Mouse (Mus musculus): ENCODE measurements around the gene Cntn4. TPM values are rescaled to one million over a fixed set of nuclear protein-coding genes. Genes with fewer than 3 reads are reported as not detected.

Cntn4 gene
- polyA plus RNA-seq, 1 experiment from 2014 or later: not detected

DNA sequence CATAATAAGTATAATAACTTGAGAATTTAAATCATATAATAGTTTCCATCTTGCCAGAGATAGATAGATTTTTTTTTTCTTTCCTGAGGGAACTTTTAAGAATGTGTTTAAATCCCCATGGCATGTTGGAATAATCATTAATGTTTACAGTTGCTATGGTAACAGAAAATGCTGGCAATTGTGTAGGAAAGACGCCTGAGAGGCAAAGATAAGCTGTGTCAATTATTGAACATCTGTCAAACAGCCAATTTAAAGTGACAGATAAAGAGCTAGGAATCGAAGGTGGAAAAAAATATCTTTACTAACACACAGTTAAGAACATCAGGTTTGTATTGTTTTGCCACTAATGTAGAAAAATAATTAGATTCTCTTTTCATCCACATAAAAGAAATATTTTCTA lies 788.3 kb downstream of the Cntn4 start:
- ATAC-seq (ENCODE audit: insufficient read depth): no peak
- no peak overlapping the region for H3K4me3 ChIP-seq (replicated peaks)
- no peak overlapping the region for H3K4me2 ChIP-seq
- H3K9me3 ChIP-seq (replicated peaks): no peaks in the 10 kb centered on the region
- 16% methylated on average over 2 of the region's 2 CpGs for WGBS (ENCODE audit: insufficient replicate concordance)
- no peaks in the 10 kb centered on the region for H3K27me3 ChIP-seq
- no peak overlapping the region for H3K9ac ChIP-seq
- no peak overlapping the region for H3K27ac ChIP-seq (replicated peaks)
- H3K4me1 ChIP-seq (replicated peaks): no peaks in the 10 kb centered on the region
- no peaks in the 10 kb centered on the region for H3K36me3 ChIP-seq (replicated peaks)

DNA sequence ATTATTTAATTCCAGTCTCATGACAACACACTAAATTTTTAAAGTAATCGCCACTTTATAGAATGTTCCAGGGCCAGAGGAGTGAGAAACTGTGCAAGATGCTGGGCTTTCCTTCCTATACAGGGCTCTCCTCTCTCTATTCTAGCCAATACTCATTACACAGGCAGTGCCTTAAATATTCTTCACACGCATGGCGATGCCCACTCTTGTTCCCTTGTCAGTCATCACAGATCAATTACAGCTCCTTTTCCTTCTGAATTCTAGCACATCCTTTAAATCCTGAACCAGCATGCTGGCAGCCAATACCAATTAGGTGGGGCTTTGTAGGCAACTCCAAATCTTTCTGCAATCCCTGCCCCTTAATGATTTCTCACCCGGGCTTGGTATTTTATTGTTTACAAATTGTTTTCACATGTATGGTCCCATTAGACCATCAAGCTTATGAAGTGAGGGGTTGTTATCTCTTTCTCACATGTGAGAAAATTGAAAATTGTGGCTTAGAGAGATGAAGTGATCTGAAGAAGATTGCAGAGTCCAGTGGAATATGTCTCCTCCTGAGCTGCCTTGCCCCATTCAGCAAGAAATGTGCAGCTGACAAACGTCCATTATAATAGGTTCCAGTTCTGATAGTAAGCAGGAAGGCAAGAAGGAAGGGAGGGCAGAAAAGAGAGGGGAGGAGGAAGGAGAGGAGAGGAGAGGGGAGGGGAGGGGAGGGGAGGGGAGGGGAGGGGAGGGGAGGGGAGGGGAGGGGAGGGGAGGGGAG lies 789.0 kb downstream of the Cntn4 start:
- no peak overlapping the region for H3K9ac ChIP-seq
- WGBS (ENCODE audit: insufficient replicate concordance): 59% methylated on average over 5 of the region's 5 CpGs
- H3K9me3 ChIP-seq (replicated peaks): no peaks in the 10 kb centered on the region
- no peaks in the 10 kb centered on the region for H3K4me1 ChIP-seq (replicated peaks)
- no peak overlapping the region for H3K27ac ChIP-seq (replicated peaks)
- no peaks in the 10 kb centered on the region for H3K27me3 ChIP-seq
- H3K36me3 ChIP-seq (replicated peaks): no peaks in the 10 kb centered on the region
- ATAC-seq (ENCODE audit: insufficient read depth): no peak
- no peak overlapping the region for H3K4me2 ChIP-seq
- H3K4me3 ChIP-seq (replicated peaks): no peak overlapping the region

- Histone ChIP-seq H3K4me3 (replicated peaks) (no peak overlapping the region), H3K4me1 (replicated peaks) (no peaks in the 10 kb centered on the region), H3K9ac (no peak overlapping the region), H3K27ac (replicated peaks) (no peak overlapping the region), H3K4me2 (no peak overlapping the region), H3K36me3 (replicated peaks) (no peaks in the 10 kb centered on the region), H3K27me3 (no peaks in the 10 kb centered on the region), H3K9me3 (replicated peaks) (no peaks in the 10 kb centered on the region)
- no peak for ATAC-seq (ENCODE audit: insufficient read depth)
- WGBS (ENCODE audit: insufficient replicate concordance): 42% methylated on average over 2 of the region's 2 CpGs
These were observed 794.6 kb downstream of the Cntn4 start for GRCm38 (mm10) chr6:106471840-106472608.

GRCm38 (mm10) chr6:106473871-106474270 lies 796.4 kb downstream of the Cntn4 start:
- no peak overlapping the region for H3K9ac ChIP-seq
- no peaks in the 10 kb centered on the region for H3K36me3 ChIP-seq (replicated peaks)
- no peak overlapping the region for H3K4me3 ChIP-seq (replicated peaks)
- H3K27ac ChIP-seq (replicated peaks): no peak overlapping the region
- no peaks in the 10 kb centered on the region for H3K27me3 ChIP-seq
- H3K4me1 ChIP-seq (replicated peaks): no peaks in the 10 kb centered on the region
- H3K4me2 ChIP-seq: no peak overlapping the region
- WGBS (ENCODE audit: insufficient replicate concordance): 68% methylated on average over 2 of the region's 2 CpGs
- no peaks in the 10 kb centered on the region for H3K9me3 ChIP-seq (replicated peaks)
- ATAC-seq (ENCODE audit: insufficient read depth): no peak

GRCm38 (mm10) chr6:106481533-106481932 lies 804.1 kb downstream of the Cntn4 start:
- Histone ChIP-seq H3K9ac (no peak overlapping the region), H3K4me3 (replicated peaks) (no peak overlapping the region), H3K36me3 (replicated peaks) (no peaks in the 10 kb centered on the region), H3K4me1 (replicated peaks) (no peaks in the 10 kb centered on the region), H3K4me2 (no peak overlapping the region), H3K9me3 (replicated peaks) (no peaks in the 10 kb centered on the region), H3K27ac (replicated peaks) (no peak overlapping the region), H3K27me3 (no peaks in the 10 kb centered on the region)
- WGBS (ENCODE audit: insufficient replicate concordance): 61% methylated on average over 1 of the region's 1 CpGs
- no peak for ATAC-seq (ENCODE audit: insufficient read depth)

GRCm38 (mm10) chr6:106496303-106496702 lies 818.8 kb downstream of the Cntn4 start:
- no peaks in the 10 kb centered on the region for H3K9me3 ChIP-seq (replicated peaks)
- H3K4me2 ChIP-seq: no peak overlapping the region
- no peak for ATAC-seq (ENCODE audit: insufficient read depth)
- no peaks in the 10 kb centered on the region for H3K27me3 ChIP-seq
- H3K36me3 ChIP-seq (replicated peaks): no peaks in the 10 kb centered on the region
- H3K4me1 ChIP-seq (replicated peaks): no peaks in the 10 kb centered on the region
- 59% methylated on average over 3 of the region's 3 CpGs for WGBS (ENCODE audit: insufficient replicate concordance)
- no peak overlapping the region for H3K9ac ChIP-seq
- H3K4me3 ChIP-seq (replicated peaks): no peak overlapping the region
- H3K27ac ChIP-seq (replicated peaks): no peak overlapping the region

GRCm38 (mm10) chr6:106499166-106499565 lies 821.7 kb downstream of the Cntn4 start:
- Histone ChIP-seq H3K27me3 (no peaks in the 10 kb centered on the region), H3K4me1 (replicated peaks) (no peaks in the 10 kb centered on the region), H3K36me3 (replicated peaks) (no peaks in the 10 kb centered on the region), H3K4me3 (replicated peaks) (no peak overlapping the region), H3K9me3 (replicated peaks) (no peaks in the 10 kb centered on the region), H3K9ac (no peak overlapping the region), H3K4me2 (no peak overlapping the region), H3K27ac (replicated peaks) (no peak overlapping the region)
- ATAC-seq (ENCODE audit: insufficient read depth): no peak
- 67% methylated on average over 3 of the region's 3 CpGs for WGBS (ENCODE audit: insufficient replicate concordance)

DNA sequence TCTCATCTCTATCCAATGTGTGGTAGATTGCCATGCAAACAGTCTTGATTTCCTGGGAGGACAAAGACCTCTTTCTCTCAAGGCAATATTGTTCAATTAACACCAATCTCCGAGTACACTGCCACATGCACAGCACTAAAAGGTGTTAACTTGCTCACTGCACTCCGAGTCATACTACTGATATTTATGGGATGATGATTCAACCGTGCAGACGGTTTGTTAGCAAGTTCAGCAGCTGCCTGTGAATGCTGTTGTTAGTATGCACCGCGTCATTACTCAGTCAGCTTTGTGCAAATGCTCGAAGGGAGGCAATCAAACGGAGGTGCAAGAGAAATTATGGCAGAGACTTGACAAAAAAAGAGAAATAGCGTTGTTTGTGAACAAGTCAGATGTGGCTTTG lies 826.5 kb downstream of the Cntn4 start:
- Histone ChIP-seq H3K4me2 (no peak overlapping the region), H3K4me1 (replicated peaks) (no peaks in the 10 kb centered on the region), H3K27me3 (no peaks in the 10 kb centered on the region), H3K36me3 (replicated peaks) (no peaks in the 10 kb centered on the region), H3K9me3 (replicated peaks) (no peaks in the 10 kb centered on the region), H3K27ac (replicated peaks) (no peak overlapping the region), H3K9ac (no peak overlapping the region), H3K4me3 (replicated peaks) (no peak overlapping the region)
- ATAC-seq (ENCODE audit: insufficient read depth): no peak
- 64% methylated on average over 9 of the region's 9 CpGs for WGBS (ENCODE audit: insufficient replicate concordance)

DNA sequence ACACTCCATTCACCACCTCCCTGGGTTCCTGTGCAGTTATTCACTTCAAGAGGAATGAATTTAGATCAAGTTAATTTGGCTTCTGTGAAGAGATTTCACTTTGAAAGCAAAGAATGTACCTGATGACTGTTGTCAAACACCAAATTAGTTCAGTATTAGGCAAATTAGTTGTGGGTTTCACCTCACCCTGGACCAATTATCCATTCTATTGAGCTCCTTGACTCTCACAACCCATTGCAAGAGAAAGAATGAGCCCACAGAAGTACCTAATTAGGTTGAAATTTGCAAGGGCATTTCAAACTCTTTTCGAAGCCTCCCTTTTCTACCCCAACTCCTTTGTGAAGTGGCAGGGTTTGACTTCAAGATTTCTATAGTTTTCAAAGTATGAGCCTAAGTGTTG lies 842.9 kb downstream of the Cntn4 start:
- no peak overlapping the region for H3K9ac ChIP-seq
- no peaks in the 10 kb centered on the region for H3K9me3 ChIP-seq (replicated peaks)
- no peak for ATAC-seq (ENCODE audit: insufficient read depth)
- H3K27ac ChIP-seq (replicated peaks): no peak overlapping the region
- H3K4me1 ChIP-seq (replicated peaks): no peaks in the 10 kb centered on the region
- no peaks in the 10 kb centered on the region for H3K27me3 ChIP-seq
- 36% methylated on average over 1 of the region's 1 CpGs for WGBS (ENCODE audit: insufficient replicate concordance)
- H3K36me3 ChIP-seq (replicated peaks): no peaks in the 10 kb centered on the region
- no peak overlapping the region for H3K4me3 ChIP-seq (replicated peaks)
- H3K4me2 ChIP-seq: no peak overlapping the region

GRCm38 (mm10) chr6:106543500-106543899 lies 866.0 kb downstream of the Cntn4 start:
- Histone ChIP-seq H3K36me3 (replicated peaks) (no peaks in the 10 kb centered on the region), H3K4me2 (no peak overlapping the region), H3K9ac (no peak overlapping the region), H3K9me3 (replicated peaks) (no peaks in the 10 kb centered on the region), H3K4me1 (replicated peaks) (no peaks in the 10 kb centered on the region), H3K27me3 (no peaks in the 10 kb centered on the region), H3K27ac (replicated peaks) (no peak overlapping the region), H3K4me3 (replicated peaks) (no peak overlapping the region)
- no peak for ATAC-seq (ENCODE audit: insufficient read depth)

GRCm38 (mm10) chr6:106561649-106562048 lies 884.2 kb downstream of the Cntn4 start:
- WGBS (ENCODE audit: insufficient replicate concordance): 64% methylated on average over 6 of the region's 6 CpGs
- H3K4me2 ChIP-seq: no peak overlapping the region
- ATAC-seq (ENCODE audit: insufficient read depth): no peak
- no peaks in the 10 kb centered on the region for H3K4me1 ChIP-seq (replicated peaks)
- no peak overlapping the region for H3K4me3 ChIP-seq (replicated peaks)
- H3K36me3 ChIP-seq (replicated peaks): no peaks in the 10 kb centered on the region
- no peak overlapping the region for H3K27ac ChIP-seq (replicated peaks)
- H3K9me3 ChIP-seq (replicated peaks): no peaks in the 10 kb centered on the region
- H3K27me3 ChIP-seq: no peaks in the 10 kb centered on the region
- no peak overlapping the region for H3K9ac ChIP-seq
